Mouse (Mus musculus): ENCODE results near the gene Mctp2.

GRCm38 (mm10) chr7:72278412-72278811, 28.0 kb downstream of the Mctp2 start:
- TF ChIP-seq CTCF (IDR thresholded peaks at IDR 0.05; ENCODE audit: low read depth) = no peak
- TF ChIP-seq EP300 (IDR thresholded peaks at IDR 0.05; ENCODE audit: low read depth) = no peak

Measured in heart, postnatal 0 days (tissue).